Mouse (Mus musculus): ENCODE results near the gene Matn1. TPM values are rescaled to one million over a fixed set of nuclear protein-coding genes. Genes with fewer than 3 reads are reported as not detected.

Gene Matn1
- polyA plus RNA-seq (2014; fragmentation: Illumina TruSeq; extraction: RNeasy Lipid Tissue Mini Kit (QIAGEN cat#74804); ENCODE audit: low read depth, low replicate concordance), result not detected

GRCm38 (mm10) chr4:130944112-130944511 is at the start of gene Matn1:
Gene Matn1, plus strand, starts transcription at chr4:130944385.

GRCm38 (mm10) chr4:130913077-130913476 is 31.1 kb upstream of the Matn1 start, which contains the start of gene Laptm5:
Gene Laptm5, plus strand, starts transcription at chr4:130913125.

Other genes starting within 250 kb of the Matn1 start
- gene Sdc3, start 151.8 kb upstream of the Matn1 start, polyA plus RNA-seq (2014; fragmentation: Illumina TruSeq; extraction: RNeasy Lipid Tissue Mini Kit (QIAGEN cat#74804); ENCODE audit: low read depth, low replicate concordance), result 0.84 TPM
- 0.78 TPM for gene Laptm5, start 31.3 kb upstream of the Matn1 start, polyA plus RNA-seq (2014; fragmentation: Illumina TruSeq; extraction: RNeasy Lipid Tissue Mini Kit (QIAGEN cat#74804); ENCODE audit: low read depth, low replicate concordance)

Data from testis, adult 10 weeks (tissue).